Mouse (Mus musculus) liver, adult 2 months (tissue): ENCODE measurements at regions not wholly inside any gene's neighbourhood (a gene's known extent, or its start where the extent isn't known, plus 50 kb on each side); places are given as distances from the start of the nearest gene placed in this dataset.

ENCODE experiments used
- CTCF ChIP-seq: fragments of 200-500 bp; IDR thresholded peaks from 2 replicates; pipeline ENCODE4 v1.5.1; 2011; ENCODE audit warnings: low read depth, low read length, control low read depth
- POLR2A ChIP-seq: fragments of 200-500 bp; IDR thresholded peaks from 2 replicates; pipeline ENCODE4 v1.6.1; 2011; ENCODE audit warnings: low read length, control low read depth; ENCODE audit not compliant: insufficient read depth; ENCODE audit errors: extremely low read depth

DNA sequence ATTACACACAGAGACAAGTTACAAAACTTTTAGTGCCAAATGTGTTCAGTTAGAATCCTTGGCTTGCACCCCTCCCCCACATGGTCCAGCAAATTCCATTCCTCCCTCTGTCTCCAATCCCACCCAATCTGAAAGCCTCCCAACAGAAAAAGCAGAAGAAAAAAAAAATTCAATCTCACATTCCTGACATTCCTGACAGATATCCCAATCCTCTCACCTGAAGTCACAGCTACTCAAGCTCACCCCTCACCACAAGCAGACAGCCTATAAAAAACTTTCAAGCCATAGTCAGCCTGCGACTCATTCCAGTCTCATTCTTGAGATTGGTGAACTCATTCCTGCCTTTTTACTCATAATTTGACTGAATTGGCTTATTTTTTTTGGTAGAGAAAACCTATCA is 77.4 kb upstream of the Col5a2 start:
- TF ChIP-seq CTCF (no peak), POLR2A (no peak)
